Mouse (Mus musculus) MEL (cell line): ENCODE results near the gene Arhgef1. TPM values are rescaled to one million over a fixed set of nuclear protein-coding genes. Genes with fewer than 3 reads are reported as not detected.

Experiments used
- DNase-seq: peaks from one replicate; pipeline ENCODE4 v3.0.0; 2011; ENCODE audit warnings: low read depth, low spot score
- H3K27ac ChIP-seq: 2 replicates; pipeline ENCODE4 v1.5.1; 2012; ENCODE audit warnings: low read depth, mild to moderate bottlenecking, control low read depth, low read length, moderate library complexity; ENCODE audit not compliant: control insufficient read depth
- H3K27me3 ChIP-seq, 2 experiments: fragments of 150-350 bp in 1 of 2; sonication (generic) in 1 of 2; 2 replicates each; pipeline ENCODE4 v1.6.1; 2012; ENCODE audit warnings: low read length in 2 of 2, mild to moderate bottlenecking in 2 of 2, improper control_type of control experiment in 1 of 2, moderate library complexity in 1 of 2; ENCODE audit not compliant: insufficient read depth in 2 of 2, control insufficient read depth in 1 of 2
- H3K36me3 ChIP-seq, 2 experiments: 2 replicates each; pipeline ENCODE4 v1.6.1; 2012 to 2014; ENCODE audit warnings: low read length in 2 of 2, improper control_type of control experiment in 1 of 2, inconsistent platforms in 1 of 2, mild to moderate bottlenecking in 1 of 2; ENCODE audit not compliant: insufficient read depth in 2 of 2, control insufficient read depth in 1 of 2
- H3K4me1 ChIP-seq, 2 experiments: fragments of 150-350 bp in 1 of 2; sonication (generic) in 1 of 2; 2 replicates each; pipeline ENCODE4 v1.6.1; 2012; ENCODE audit warnings: low read length in 2 of 2, improper control_type of control experiment in 1 of 2, mild to moderate bottlenecking in 1 of 2; ENCODE audit not compliant: insufficient read depth in 2 of 2, control insufficient read depth in 1 of 2
- H3K4me3 ChIP-seq, 2 experiments: fragments of 150-350 bp in 1 of 2; sonication (generic) in 1 of 2; 2 replicates each; pipeline ENCODE4 v1.5.1; 2012; ENCODE audit warnings: low read depth in 2 of 2, low read length in 2 of 2, mild to moderate bottlenecking in 2 of 2, moderate library complexity in 2 of 2, control low read depth in 1 of 2, improper control_type of control experiment in 1 of 2; ENCODE audit not compliant: control insufficient read depth in 1 of 2, insufficient read depth in 1 of 2
- H3K79me2 ChIP-seq: 2 replicates; pipeline ENCODE4 v1.6.1; 2012; ENCODE audit warnings: mild to moderate bottlenecking, low read length, moderate library complexity; ENCODE audit not compliant: control insufficient read depth, poor library complexity, insufficient read depth
- H3K9ac ChIP-seq: 2 replicates; pipeline ENCODE4 v1.6.1; 2012; ENCODE audit warnings: low read depth, mild to moderate bottlenecking, control low read depth, low read length, moderate library complexity; ENCODE audit not compliant: control insufficient read depth, poor library complexity, severe bottlenecking
- H3K9me3 ChIP-seq: fragments of 150-350 bp; sonication (generic); replicated peaks from 2 replicates; pipeline ENCODE4 v1.6.1; 2012; ENCODE audit warnings: mild to moderate bottlenecking, low read length, improper control_type of control experiment, moderate library complexity; ENCODE audit not compliant: insufficient read depth
- BHLHE40 ChIP-seq: IDR thresholded peaks from 2 replicates; pipeline ENCODE4 v1.6.1; 2012; ENCODE audit warnings: low read depth, mild to moderate bottlenecking, inconsistent platforms, low read length, improper control_type of control experiment, borderline replicate concordance
- CHD1 ChIP-seq: IDR thresholded peaks from 2 replicates; pipeline ENCODE4 v1.6.1; 2012; ENCODE audit warnings: low read depth, mild to moderate bottlenecking, inconsistent platforms, low read length, improper control_type of control experiment
- CHD2 ChIP-seq: IDR thresholded peaks from 2 replicates; pipeline ENCODE4 v1.6.1; 2011; ENCODE audit warnings: low read length, improper control_type of control experiment
- E2F4 ChIP-seq: IDR thresholded peaks from 2 replicates; pipeline ENCODE4 v1.6.1; 2011; ENCODE audit warnings: low read depth, low read length, improper control_type of control experiment, borderline replicate concordance
- GABPA ChIP-seq: IDR thresholded peaks from 2 replicates; pipeline ENCODE4 v1.6.1; 2012; ENCODE audit warnings: low read depth, mild to moderate bottlenecking, inconsistent platforms, low read length, improper control_type of control experiment, moderate library complexity
- HCFC1 ChIP-seq: IDR thresholded peaks from 2 replicates; pipeline ENCODE4 v1.6.1; 2012; ENCODE audit warnings: low read depth, mild to moderate bottlenecking, inconsistent platforms, low read length, improper control_type of control experiment, moderate library complexity
- KAT2A ChIP-seq: conservative IDR thresholded peaks from 2 replicates; pipeline ENCODE4 v1.6.1; 2012; ENCODE audit warnings: low read depth, low read length, improper control_type of control experiment, inconsistent platforms
- MAZ ChIP-seq: IDR thresholded peaks from 2 replicates; pipeline ENCODE4 v1.6.1; 2012; ENCODE audit warnings: low read depth, mild to moderate bottlenecking, inconsistent platforms, low read length, improper control_type of control experiment
- NELFE ChIP-seq: IDR thresholded peaks from 2 replicates; pipeline ENCODE4 v1.6.1; 2011; ENCODE audit warnings: low read depth, low read length, improper control_type of control experiment
- NRF1 ChIP-seq: IDR thresholded peaks from 2 replicates; pipeline ENCODE4 v1.6.1; 2014; ENCODE audit warnings: low read depth, mild to moderate bottlenecking, inconsistent platforms, low read length, improper control_type of control experiment, moderate library complexity; ENCODE audit not compliant: poor library complexity, insufficient read depth, severe bottlenecking
- POLR2AphosphoS5 ChIP-seq: IDR thresholded peaks from 2 replicates; pipeline ENCODE4 v1.6.1; 2012; ENCODE audit warnings: low read depth, borderline replicate concordance, mild to moderate bottlenecking, inconsistent platforms, low read length, moderate library complexity, mixed read lengths
- RCOR1 ChIP-seq: IDR thresholded peaks from 2 replicates; pipeline ENCODE4 v1.6.1; 2012; ENCODE audit warnings: low read depth, mild to moderate bottlenecking, inconsistent platforms, low read length, improper control_type of control experiment
- SIN3A ChIP-seq: IDR thresholded peaks from 2 replicates; pipeline ENCODE4 v1.6.1; 2012; ENCODE audit warnings: low read length, improper control_type of control experiment, inconsistent platforms
- TBP ChIP-seq: IDR thresholded peaks from 2 replicates; pipeline ENCODE4 v1.8.0; 2011; ENCODE audit warnings: low read depth, low read length, improper control_type of control experiment
- TCF12 ChIP-seq: IDR thresholded peaks from 2 replicates; pipeline ENCODE4 v1.6.1; 2014; ENCODE audit warnings: low read depth, mild to moderate bottlenecking, inconsistent platforms, low read length, improper control_type of control experiment, moderate library complexity
- ZKSCAN1 ChIP-seq: IDR thresholded peaks from 2 replicates; pipeline ENCODE4 v1.6.1; 2012; ENCODE audit warnings: low read depth, mild to moderate bottlenecking, inconsistent platforms, low read length, improper control_type of control experiment, moderate library complexity
- polyA plus RNA-seq, 2 experiments: library from polyadenylated mRNA; stranded (reverse) in 1 of 2; unstranded in 1 of 2; fragments of >175 nt in 1 of 2; fragments of >200 nt in 1 of 2; gene quantifications; 2 replicates each; pipeline versions ENCODE4 v1.2.1 to v1.2.4; 2012; ENCODE audit warnings: low replicate concordance in 2 of 2, low read depth in 1 of 2; ENCODE audit not compliant: insufficient read length in 2 of 2, insufficient read depth in 1 of 2, missing spikeins in 1 of 2
- total RNA-seq: library from RNA; depleted of rRNA; stranded (reverse); fragments of 300-350 nt; gene quantifications from 2 replicates; pipeline ENCODE4 v1.2.3, GENCODE M21; 2012

The Arhgef1 gene
- total and polyA plus RNA-seq, 3 experiments: 53.3 to 163 TPM; not detected in 1

DNA sequence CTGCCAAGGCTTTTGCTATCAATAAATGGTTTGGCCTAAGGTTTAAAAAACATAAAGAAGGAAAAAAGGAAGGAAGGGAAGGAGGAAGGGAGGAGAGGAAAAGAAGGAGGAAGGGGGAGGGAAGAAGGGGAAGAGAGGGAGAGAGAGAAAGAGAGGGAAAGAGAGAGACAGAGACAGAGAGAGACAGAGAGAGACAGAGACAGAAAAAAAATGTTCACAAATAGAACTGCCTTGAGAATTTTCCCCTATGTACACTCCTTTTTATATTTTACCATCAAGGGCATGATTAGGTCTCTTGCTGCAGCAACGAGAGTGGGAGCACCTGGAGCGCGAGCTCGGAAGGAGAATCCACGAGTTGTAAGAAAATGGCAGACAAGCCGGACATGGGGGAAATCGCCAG, 40.8 kb upstream of the Arhgef1 start, which contains the start of gene Gm9844:
Gene Gm9844, plus strand, starts transcription at position 301 of the 400 bp plus-strand sequence.
- Histone ChIP-seq H3K4me1 (no peaks in the 10 kb centered on the region), H3K27me3 (peaks cover 0 to 5% of the 10 kb centered on the region in 2 experiments; a peak in 3 of 4 replicates), H3K9me3 (no peaks in the 10 kb centered on the region), H3K36me3 (no peaks in the 10 kb centered on the region), H3K4me3 (no peak within 1 kb of the TSS), H3K27ac (no peak within 1 kb of the TSS), H3K9ac (no peak within 1 kb of the TSS), H3K79me2 (no peaks in the 10 kb centered on the region)
- DNase-seq: no peak
- TF ChIP-seq TCF12 (no peak), POLR2AphosphoS5 (no peak), E2F4 (no peak), CHD1 (no peak), RCOR1 (no peak), HCFC1 (no peak), KAT2A (no peak), ZKSCAN1 (no peak), CHD2 (no peak), NRF1 (no peak)

DNA sequence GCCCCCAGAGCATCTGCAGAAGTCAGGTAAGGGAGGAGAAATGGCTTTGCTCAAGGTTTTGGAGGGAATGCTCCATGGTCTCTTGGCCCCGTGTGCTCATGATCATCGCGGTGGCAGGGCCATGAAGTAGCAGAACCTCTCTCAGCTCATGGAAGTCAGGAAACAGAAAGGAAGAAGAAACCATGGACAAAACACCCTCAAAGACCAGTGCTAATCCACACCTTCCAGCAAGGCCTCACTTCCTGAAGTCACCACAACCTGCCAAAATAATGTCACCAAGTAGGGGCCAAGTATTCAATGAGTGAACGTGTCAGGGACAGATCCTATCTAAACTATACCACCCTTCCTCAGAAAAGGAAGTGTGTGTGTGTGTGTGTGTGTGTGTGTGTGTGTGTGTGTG, 39.9 kb upstream of the Arhgef1 start:
- Histone ChIP-seq H3K9me3 (no peaks in the 10 kb centered on the region), H3K36me3 (no peaks in the 10 kb centered on the region), H3K9ac (no peak overlapping the region), H3K4me3 (no peak overlapping the region), H3K27me3 (peaks cover 0 to 5% of the 10 kb centered on the region in 2 experiments), H3K4me1 (no peaks in the 10 kb centered on the region), H3K27ac (no peak overlapping the region), H3K79me2 (no peaks in the 10 kb centered on the region)
- DNase-seq: peak; percentile 44
- TF ChIP-seq TBP: no peak
- TF ChIP-seq SIN3A: no peak
- TF ChIP-seq E2F4: no peak
- TF ChIP-seq POLR2AphosphoS5: no peak
- no peak for TF ChIP-seq BHLHE40
- TF ChIP-seq RCOR1: no peak
- TF ChIP-seq CHD1: no peak
- no peak for TF ChIP-seq MAZ
- TF ChIP-seq GABPA: no peak
- TF ChIP-seq NELFE: no peak
- TF ChIP-seq HCFC1: no peak
